Mouse (Mus musculus): ENCODE results near the gene Rgs7bp.

DNA sequence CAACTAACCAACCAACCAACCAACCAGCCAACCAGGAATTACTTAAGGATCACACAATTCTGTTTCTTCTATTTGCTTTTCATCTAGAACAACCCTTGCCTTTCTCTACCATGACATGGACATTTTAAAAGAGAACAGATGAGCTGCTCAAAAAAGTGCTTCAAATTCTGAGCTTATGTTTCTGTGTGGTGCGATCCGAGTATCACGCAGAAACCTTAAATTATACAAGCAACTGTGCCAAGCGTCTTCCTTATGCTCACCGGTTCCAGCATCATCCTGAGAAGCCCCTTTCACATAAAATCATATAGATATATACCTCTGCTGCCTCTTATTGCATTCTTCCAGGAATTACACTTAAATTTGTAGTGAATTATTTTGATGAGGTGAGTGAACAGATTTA is 43.4 kb downstream of the Rgs7bp start:
- TF ChIP-seq POLR2A (IDR thresholded peaks at IDR 0.05; ENCODE audit: control insufficient read depth, low read depth, low read length) (no peak), CTCF (IDR thresholded peaks at IDR 0.05; ENCODE audit: control insufficient read depth, insufficient read depth, insufficient replicate concordance, low read depth, low read length) (no peak)

Measured in testis, adult 2 months (tissue).